Mouse (Mus musculus) liver, postnatal 0 days (tissue): ENCODE results near the gene 1110051M20Rik.

ENCODE experiments used
- CTCF ChIP-seq: sonication (generic); IDR thresholded peaks from 2 replicates; pipeline ENCODE4 v1.5.1; 2016; ENCODE audit warnings: antibody characterized with exemption, low read depth
- EP300 ChIP-seq: IDR thresholded peaks from 2 replicates; pipeline ENCODE4 v1.6.1; 2016; ENCODE audit warnings: antibody characterized with exemption, low read depth, mild to moderate bottlenecking

- TF ChIP-seq EP300 (no peak), CTCF (no peak)
Measured at GRCm38 (mm10) chr2:91475791-91476190, 31.3 kb upstream of the 1110051M20Rik start.
